ENCODE assay signal across 15 mouse cellular contexts in the genomic region with DNA sequence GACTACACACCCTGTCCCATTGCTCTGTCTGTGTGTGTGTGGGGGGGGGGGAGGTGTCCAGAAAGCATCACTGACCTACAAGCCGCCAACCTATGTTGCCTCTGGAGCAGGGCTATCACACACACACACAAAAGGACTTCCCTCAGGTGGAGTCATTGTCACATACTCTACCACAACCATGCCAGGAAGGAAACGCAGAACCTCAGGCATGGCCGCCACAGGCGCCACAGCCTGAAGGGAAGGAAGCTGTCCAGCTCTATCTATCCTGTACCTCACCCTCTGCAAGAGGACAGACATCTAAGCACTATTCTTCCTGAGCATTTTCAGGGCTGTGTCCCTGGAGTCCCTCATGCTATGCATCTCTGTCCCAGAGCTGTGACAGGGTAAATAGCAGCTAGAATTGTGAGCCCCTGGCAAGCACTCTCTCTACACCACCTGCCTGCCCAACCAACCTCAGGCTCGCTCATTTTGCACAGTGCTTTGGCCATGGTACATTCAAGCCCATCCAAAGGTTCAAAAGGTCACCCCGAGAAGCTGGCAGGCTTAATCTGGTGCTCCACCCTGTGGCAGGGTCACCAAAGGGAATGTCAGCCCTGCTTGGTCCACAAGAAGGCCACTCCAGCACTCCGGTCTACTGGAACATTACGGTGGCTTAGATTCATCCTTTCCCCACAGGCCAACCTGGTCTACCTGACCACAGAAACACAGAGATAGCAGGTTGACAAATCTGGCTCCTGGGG. TPM values are rescaled to one million over a fixed set of nuclear protein-coding genes. Genes with fewer than 3 reads are reported as not detected.
DNase-seq lines count a peak whose midpoint lies in the region; ATAC-seq and TF ChIP-seq lines count a peak whose summit lies in the region.
"Had no signal": no experiment of that assay in that cellular context is flagged by ENCODE, and none has a peak within 500 bp of the region (broad histone marks: within the 10 kb centered on the region; RNA-seq: fewer than 3 reads in every experiment).

No protein-coding gene starts in this region.

- no peak overlapping the region for H3K27ac ChIP-seq in kidney, embryonic 16.5 days (ENCODE audit: low read length)
- 0 out of 2 replicates have a peak overlapping the region, but pooled peaks have one; percentile 5 for H3K27ac ChIP-seq in midbrain, embryonic 14.5 days (replicated peaks; ENCODE audit: low read depth, low read length)
- no peak overlapping the region for H3K27ac ChIP-seq in midbrain, postnatal 0 days (ENCODE audit: low read depth, low read length)
- H3K27ac ChIP-seq in forebrain, embryonic 16.5 days (ENCODE audit: low read length): peak overlapping the region; percentile 64
- no peak overlapping the region for H3K27ac ChIP-seq in stomach, postnatal 0 days (replicated peaks)
- H3K27ac ChIP-seq: embryonic facial prominence, embryonic 10.5 days; heart, embryonic 15.5 days; liver, embryonic 15.5 days; midbrain, embryonic 12.5 days; stomach, embryonic 15.5 days had no signal

- H3K36me3 ChIP-seq in kidney, embryonic 16.5 days (ENCODE audit: insufficient read depth, low read length): no peaks in the 10 kb centered on the region
- H3K36me3 ChIP-seq in midbrain, embryonic 14.5 days (ENCODE audit: control insufficient read depth, insufficient read depth, low read length): no peaks in the 10 kb centered on the region
- H3K36me3 ChIP-seq in midbrain, postnatal 0 days (ENCODE audit: insufficient read depth, low read length): no peaks in the 10 kb centered on the region
- H3K36me3 ChIP-seq in forebrain, embryonic 16.5 days (ENCODE audit: control insufficient read depth, insufficient read depth): no peaks in the 10 kb centered on the region
- no peaks in the 10 kb centered on the region for H3K36me3 ChIP-seq in stomach, postnatal 0 days (ENCODE audit: control insufficient read depth, insufficient read depth, low read length)
- H3K36me3 ChIP-seq: embryonic facial prominence, embryonic 10.5 days; heart, embryonic 15.5 days; liver, embryonic 15.5 days; midbrain, embryonic 12.5 days; stomach, embryonic 15.5 days had no signal

- peaks cover 14% of the 10 kb centered on the region for H3K27me3 ChIP-seq in kidney, embryonic 16.5 days (ENCODE audit: insufficient read depth, low read length)
- H3K27me3 ChIP-seq in midbrain, embryonic 14.5 days (ENCODE audit: control insufficient read depth, insufficient read depth, low read length): no peaks in the 10 kb centered on the region
- peaks cover 2% of the 10 kb centered on the region; the same call in 1 of the 2 replicates for H3K27me3 ChIP-seq in midbrain, postnatal 0 days (ENCODE audit: insufficient read depth, low read length)
- H3K27me3 ChIP-seq in forebrain, embryonic 16.5 days (replicated peaks; ENCODE audit: control insufficient read depth, insufficient read depth, low read length): no peaks in the 10 kb centered on the region
- 0 out of 2 replicates have a peak, but pooled peaks cover 2% of the 10 kb centered on the region for H3K27me3 ChIP-seq in stomach, postnatal 0 days (ENCODE audit: control insufficient read depth, insufficient read depth, low read length)

- no peak overlapping the region for H3K9ac ChIP-seq in kidney, embryonic 16.5 days (replicated peaks; ENCODE audit: low read length)
- H3K9ac ChIP-seq in midbrain, embryonic 14.5 days (replicated peaks; ENCODE audit: low read length): no peak overlapping the region
- H3K9ac ChIP-seq in midbrain, postnatal 0 days (replicated peaks; ENCODE audit: low read length, poor library complexity, severe bottlenecking): no peak overlapping the region
- H3K9ac ChIP-seq in forebrain, embryonic 16.5 days (replicated peaks; ENCODE audit: low read depth, low read length): peak overlapping the region; percentile 23; the same call in 1 of the 2 replicates
- H3K9ac ChIP-seq in stomach, postnatal 0 days (ENCODE audit: low read length): no peak overlapping the region
- H3K9ac ChIP-seq: heart, embryonic 15.5 days; liver, embryonic 15.5 days; midbrain, embryonic 12.5 days; stomach, embryonic 15.5 days had no signal

- DNase-seq in kidney, adult 9 months: peak; percentile 59
- DNase-seq in midbrain, embryonic 14.5 days: no peak
- DNase-seq in midbrain, postnatal 0 days (ENCODE audit: low spot score): no peak
- no peak for DNase-seq in stomach, postnatal 0 days (ENCODE audit: low spot score)
- DNase-seq in testis, postnatal 10 days (ENCODE audit: low spot score): no peak
- DNase-seq: cerebellum, adult 11-12 months; right cerebral cortex, postnatal 4 days; thymus, postnatal 4 days had no signal

- no peak overlapping the region for H3K4me3 ChIP-seq in kidney, embryonic 16.5 days (ENCODE audit: low read length)
- no peak overlapping the region for H3K4me3 ChIP-seq in midbrain, embryonic 14.5 days (replicated peaks; ENCODE audit: low read depth, low read length)
- H3K4me3 ChIP-seq in midbrain, postnatal 0 days (ENCODE audit: low read depth, low read length): no peak overlapping the region
- H3K4me3 ChIP-seq in forebrain, embryonic 16.5 days (replicated peaks; ENCODE audit: low read length): no peak overlapping the region
- H3K4me3 ChIP-seq in stomach, postnatal 0 days (ENCODE audit: low read depth, low read length): no peak overlapping the region
- H3K4me3 ChIP-seq: embryonic facial prominence, embryonic 10.5 days; heart, embryonic 15.5 days; liver, embryonic 15.5 days; midbrain, embryonic 12.5 days; stomach, embryonic 15.5 days had no signal

- H3K9me3 ChIP-seq in kidney, embryonic 16.5 days (ENCODE audit: low read length): no peaks in the 10 kb centered on the region
- H3K9me3 ChIP-seq in midbrain, embryonic 14.5 days (ENCODE audit: control insufficient read depth, low read length): no peaks in the 10 kb centered on the region; the same call in 1 of the 2 replicates
- no peaks in the 10 kb centered on the region for H3K9me3 ChIP-seq in midbrain, postnatal 0 days (ENCODE audit: low read length)
- no peaks in the 10 kb centered on the region for H3K9me3 ChIP-seq in forebrain, embryonic 16.5 days (ENCODE audit: control insufficient read depth, low read length)
- no peaks in the 10 kb centered on the region for H3K9me3 ChIP-seq in stomach, postnatal 0 days (ENCODE audit: control insufficient read depth, low read length)
- H3K9me3 ChIP-seq: embryonic facial prominence, embryonic 10.5 days; heart, embryonic 15.5 days; liver, embryonic 15.5 days; midbrain, embryonic 12.5 days; stomach, embryonic 15.5 days had no signal

- 80% methylated on average over 8 of the region's 8 CpGs for WGBS in kidney, embryonic 16.5 days
- WGBS in midbrain, embryonic 14.5 days: 76% methylated on average over 8 of the region's 8 CpGs
- 75% methylated on average over 8 of the region's 8 CpGs for WGBS in midbrain, postnatal 0 days
- WGBS in forebrain, embryonic 16.5 days: 67% methylated on average over 8 of the region's 8 CpGs
- WGBS in stomach, postnatal 0 days: 77% methylated on average over 8 of the region's 8 CpGs

- H3K4me2 ChIP-seq in kidney, embryonic 16.5 days (replicated peaks; ENCODE audit: low read depth, low read length): no peak overlapping the region
- no peak overlapping the region for H3K4me2 ChIP-seq in midbrain, embryonic 14.5 days (ENCODE audit: low read length)
- no peak overlapping the region for H3K4me2 ChIP-seq in midbrain, postnatal 0 days (ENCODE audit: low read depth, low read length, poor library complexity, severe bottlenecking)
- no peak overlapping the region for H3K4me2 ChIP-seq in forebrain, embryonic 16.5 days (ENCODE audit: low read length)
- no peak overlapping the region for H3K4me2 ChIP-seq in stomach, postnatal 0 days (replicated peaks; ENCODE audit: low read depth)
- H3K4me2 ChIP-seq: heart, embryonic 15.5 days; liver, embryonic 15.5 days; midbrain, embryonic 12.5 days; stomach, embryonic 15.5 days had no signal

- ATAC-seq in kidney, embryonic 16.5 days (ENCODE audit: low FRiP score, low TSS enrichment): no peak
- no peak for ATAC-seq in midbrain, embryonic 14.5 days (ENCODE audit: low FRiP score, low TSS enrichment)
- no peak for ATAC-seq in midbrain, postnatal 0 days (ENCODE audit: low FRiP score)
- no peak for ATAC-seq in forebrain, embryonic 16.5 days
- no peak for ATAC-seq in stomach, postnatal 0 days (ENCODE audit: low FRiP score, low TSS enrichment)

- TF ChIP-seq EP300 in stomach, postnatal 0 days (optimal IDR thresholded peaks at IDR 0.05): no peak

- peaks cover 15% of the 10 kb centered on the region for H3K4me1 ChIP-seq in kidney, embryonic 16.5 days (ENCODE audit: insufficient read depth, low read length)
- H3K4me1 ChIP-seq in midbrain, embryonic 14.5 days (ENCODE audit: control insufficient read depth, insufficient read depth, low read length): 0 out of 2 replicates have a peak, but pooled peaks cover 13% of the 10 kb centered on the region
- H3K4me1 ChIP-seq in midbrain, postnatal 0 days (ENCODE audit: insufficient read depth, low read length): no peaks in the 10 kb centered on the region
- H3K4me1 ChIP-seq in forebrain, embryonic 16.5 days (replicated peaks; ENCODE audit: control insufficient read depth, insufficient read depth, low read length): peaks cover 59% of the 10 kb centered on the region
- H3K4me1 ChIP-seq in stomach, postnatal 0 days (replicated peaks; ENCODE audit: control insufficient read depth, insufficient read depth): no peaks in the 10 kb centered on the region
- H3K4me1 ChIP-seq: liver, embryonic 15.5 days; stomach, embryonic 15.5 days had no signal

- no peak for TF ChIP-seq CTCF in midbrain, postnatal 0 days (IDR thresholded peaks at IDR 0.05)
- TF ChIP-seq CTCF in stomach, postnatal 0 days (IDR thresholded peaks at IDR 0.05; ENCODE audit: low read depth): 0 out of 2 replicates have a peak, but pooled peaks have one; percentile 14

RNA-seq across cellular contexts. Expression of a gene that starts 12.1 kb away (rescaled TPM):
- 21.2 and 22.5 TPM in 2 replicates for polyA plus RNA-seq in kidney, embryonic 16.5 days (2015; fragmentation: Nextera tagmentation; extraction: Ambion mirVana)
- polyA plus RNA-seq in midbrain, embryonic 14.5 days (2014; fragmentation: Nextera tagmentation; extraction: Ambion mirVana): 38.0 and 43.1 TPM in 2 replicates
- 26.3 and 34.3 TPM in 2 replicates for total RNA-seq in midbrain, postnatal 0 days (2014; rRNA removed)
- polyA plus RNA-seq in midbrain, postnatal 0 days (2015; fragmentation: Nextera tagmentation; extraction: Ambion mirVana): 19.0 and 19.5 TPM in 2 replicates
- polyA plus RNA-seq in forebrain, embryonic 16.5 days (2015; fragmentation: Nextera tagmentation; extraction: Ambion mirVana): 110 and 125 TPM in 2 replicates
- 20.6 and 24.4 TPM in 2 replicates for polyA plus RNA-seq in stomach, postnatal 0 days (2015; fragmentation: Nextera tagmentation; extraction: Ambion mirVana)

Comparison
In these comparisons a context has a peak if more than half of its experiments do, and no peak if none do; other contexts are left out.
1. H3K27ac ChIP-seq: peak in midbrain, embryonic 14.5 days (single experiment) and forebrain, embryonic 16.5 days (single experiment); none in kidney, embryonic 16.5 days (single experiment), midbrain, postnatal 0 days (single experiment) and stomach, postnatal 0 days (single experiment).